Mouse (Mus musculus) E14TG2a.4 (cell line): ENCODE data around the gene Ets1.

Experiments
- CTCF ChIP-seq: conservative IDR thresholded peaks from 2 replicates; pipeline ENCODE4 v1.5.1; 2014; ENCODE audit warnings: low read length
- POU5F1 ChIP-seq: IDR thresholded peaks from 2 replicates; pipeline ENCODE4 v1.6.1; 2014; ENCODE audit warnings: low read length, borderline replicate concordance

DNA sequence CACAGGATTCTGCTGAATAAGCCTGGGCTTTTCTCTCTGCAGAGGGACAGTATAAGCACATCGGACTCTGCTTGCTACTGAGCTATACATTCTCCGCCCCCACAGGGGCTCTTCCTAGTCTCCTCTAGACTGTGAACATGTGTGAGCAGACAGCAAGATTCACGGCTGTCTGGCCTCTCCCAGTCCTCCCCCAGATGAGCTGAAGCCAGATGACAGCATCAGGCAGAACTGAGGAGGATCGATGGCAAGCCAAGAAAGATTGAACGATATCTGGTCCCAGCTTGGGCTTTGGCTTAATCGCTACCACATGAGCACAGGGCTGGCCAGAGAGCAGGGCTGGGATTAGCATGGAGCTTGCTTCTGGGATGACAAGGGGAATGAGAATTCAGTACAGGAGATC, 155.7 kb downstream of the Ets1 start:
- TF ChIP-seq CTCF (no peak), POU5F1 (no peak)
